Comparison of ENCODE assay signal across 13 mouse cellular contexts in genomic region chr8:125139689-125140150, GRCm38 (mm10).
DNase-seq lines count a peak whose midpoint lies in the region; ATAC-seq lines count a peak whose summit lies in the region.
"Had no signal": no experiment of that assay in that cellular context is flagged by ENCODE, and none has a peak within 500 bp of the region (broad histone marks: within the 10 kb centered on the region; RNA-seq: fewer than 3 reads in every experiment).

No protein-coding gene starts in this region.

- no peaks in the 10 kb centered on the region for H3K9me3 ChIP-seq in neural tube, embryonic 11.5 days (ENCODE audit: control insufficient read depth, low read length)
- H3K9me3 ChIP-seq in limb, embryonic 13.5 days: no peaks in the 10 kb centered on the region
- H3K9me3 ChIP-seq: liver, embryonic 12.5 days; stomach, embryonic 15.5 days had no signal

- peaks cover 13% of the 10 kb centered on the region for H3K4me1 ChIP-seq in neural tube, embryonic 11.5 days (ENCODE audit: control insufficient read depth, insufficient read depth, low read length)
- peaks cover 12% of the 10 kb centered on the region for H3K4me1 ChIP-seq in limb, embryonic 13.5 days
- H3K4me1 ChIP-seq: liver, embryonic 12.5 days; stomach, embryonic 15.5 days had no signal

- peak; percentile 22 for DNase-seq in gastrocnemius, postnatal 14 days
- DNase-seq in gastrocnemius, adult 8-10 months (ENCODE audit: low spot score in 2 of 2): no peak
- peak; percentile 40 for DNase-seq in neural tube, embryonic 11.5 days (ENCODE audit: low spot score)
- no peak for DNase-seq in neural tube, embryonic 10.5 days (ENCODE audit: extremely low spot score, low spot score)
- DNase-seq in urinary bladder, postnatal 25 days (ENCODE audit: low spot score): no peak
- DNase-seq in urinary bladder, postnatal 10 days (ENCODE audit: low spot score): no peak
- no peak for DNase-seq in right cerebral cortex, adult 2 months (ENCODE audit: low spot score in 2 of 2)
- DNase-seq: cerebellum, postnatal 36 days had no signal

- no peak overlapping the region for H3K27ac ChIP-seq in neural tube, embryonic 11.5 days (ENCODE audit: low read depth, low read length)
- H3K27ac ChIP-seq in limb, embryonic 13.5 days: 0 out of 2 replicates have a peak overlapping the region, but pooled peaks have one; percentile 3
- H3K27ac ChIP-seq: liver, embryonic 12.5 days; stomach, embryonic 15.5 days had no signal

- no peak overlapping the region for H3K9ac ChIP-seq in neural tube, embryonic 11.5 days (ENCODE audit: low read length)
- peak overlapping the region; percentile 20; the same call in 1 of the 2 replicates for H3K9ac ChIP-seq in limb, embryonic 13.5 days
- H3K9ac ChIP-seq: liver, embryonic 12.5 days; stomach, embryonic 15.5 days had no signal

- no peaks in the 10 kb centered on the region for H3K27me3 ChIP-seq in neural tube, embryonic 11.5 days (ENCODE audit: control insufficient read depth, insufficient read depth, low read length)
- peaks cover 11% of the 10 kb centered on the region; the same call in 1 of the 2 replicates for H3K27me3 ChIP-seq in limb, embryonic 13.5 days
- H3K27me3 ChIP-seq: stomach, embryonic 15.5 days had no signal

- no peak for ATAC-seq in neural tube, embryonic 11.5 days (ENCODE audit: insufficient read depth, low FRiP score, low TSS enrichment)
- peak; percentile 66 for ATAC-seq in limb, embryonic 13.5 days (ENCODE audit: low FRiP score, low read depth)
- ATAC-seq: activated CD4-positive, CD25-positive, alpha-beta regulatory T cell, adult 4 months; intestine, postnatal 0 days; liver, embryonic 12.5 days had no signal

- 63% methylated on average over 13 of the region's 13 CpGs for WGBS in neural tube, embryonic 11.5 days
- 43% methylated on average over 13 of the region's 13 CpGs for WGBS in limb, embryonic 13.5 days

- H3K4me3 ChIP-seq in neural tube, embryonic 11.5 days (ENCODE audit: low read depth, low read length): no peak overlapping the region
- no peak overlapping the region for H3K4me3 ChIP-seq in limb, embryonic 13.5 days
- H3K4me3 ChIP-seq: liver, embryonic 12.5 days; stomach, embryonic 15.5 days had no signal

- intact Hi-C loops in gastrocnemius, postnatal 14 days (cut with DNase I; ENCODE audit: low total_unique reads): no loop called here

- no peak overlapping the region for H3K4me2 ChIP-seq in neural tube, embryonic 11.5 days (ENCODE audit: low read depth)
- no peak overlapping the region for H3K4me2 ChIP-seq in limb, embryonic 13.5 days (replicated peaks)
- H3K4me2 ChIP-seq: liver, embryonic 12.5 days; stomach, embryonic 15.5 days had no signal

- H3K36me3 ChIP-seq in neural tube, embryonic 11.5 days (ENCODE audit: control insufficient read depth, insufficient read depth, low read length): no peaks in the 10 kb centered on the region
- H3K36me3 ChIP-seq in limb, embryonic 13.5 days: no peaks in the 10 kb centered on the region
- H3K36me3 ChIP-seq: liver, embryonic 12.5 days; stomach, embryonic 15.5 days had no signal

Comparison
In these comparisons a context has a peak if more than half of its experiments do, and no peak if none do; other contexts are left out.
1. DNase-seq: peak in gastrocnemius, postnatal 14 days (single experiment) and neural tube, embryonic 11.5 days (single experiment); none in gastrocnemius, adult 8-10 months (0 of 2), neural tube, embryonic 10.5 days (single experiment), urinary bladder, postnatal 25 days (single experiment), urinary bladder, postnatal 10 days (single experiment) and right cerebral cortex, adult 2 months (0 of 2).